Mouse (Mus musculus) gastrocnemius, postnatal 36 days (tissue): ENCODE data around the gene Grik1. TPM values are rescaled to one million over a fixed set of nuclear protein-coding genes. Genes with fewer than 3 reads are reported as not detected.

ENCODE experiments used
- DNase-seq, 2 experiments: peaks; one replicate each; pipeline ENCODE4 v3.0.0; 2022
- intact Hi-C: fragments of 180-260 bp; cut with DNase I; formaldehyde crosslinking; loops from one replicate; pipeline ENCODE4 v1.15.1; 2025
- total RNA-seq, 2 experiments: library from RNA; stranded (reverse); gene quantifications; 2 replicates each; pipeline ENCODE4 v1.2.3; 2021

Grik1 gene
- total RNA-seq, 2 experiments from 2014 or later, result not detected

- no peak for DNase-seq
- intact Hi-C loops, result no loop called here
Measured at GRCm38 (mm10) chr16:87973394-87974075, 316.5 kb downstream of the Grik1 start.

GRCm38 (mm10) chr16:87971911-87972310 is 318.2 kb downstream of the Grik1 start:
- intact Hi-C loops, result no loop called here
- DNase-seq, result no peak

GRCm38 (mm10) chr16:87969936-87970335 is 320.1 kb downstream of the Grik1 start:
- no peak for DNase-seq
- intact Hi-C loops, result no loop called here

- intact Hi-C loops, result no loop called here
- DNase-seq, result no peak
Measured at GRCm38 (mm10) chr16:87961419-87961818, 328.6 kb downstream of the Grik1 start.

- DNase-seq, result no peak
- intact Hi-C loops, result no loop called here
Measured at GRCm38 (mm10) chr16:87957449-87957848, 332.6 kb downstream of the Grik1 start.

GRCm38 (mm10) chr16:87956178-87956577 is 333.9 kb downstream of the Grik1 start:
- no peak for DNase-seq
- intact Hi-C loops, result no loop called here

GRCm38 (mm10) chr16:87954715-87955441 is 335.2 kb downstream of the Grik1 start:
- DNase-seq, result no peak

GRCm38 (mm10) chr16:87953176-87953575 is 336.9 kb downstream of the Grik1 start:
- intact Hi-C loops, result no loop called here

More at GRCm38 (mm10) chr16:87954715-87955441, 335.2 kb downstream of the Grik1 start:
- intact Hi-C loops, result no loop called here

GRCm38 (mm10) chr16:87949881-87950280 is 340.2 kb downstream of the Grik1 start:
- no peak for DNase-seq
- intact Hi-C loops, result no loop called here

More at GRCm38 (mm10) chr16:87953176-87953575, 336.9 kb downstream of the Grik1 start:
- DNase-seq, result no peak

GRCm38 (mm10) chr16:87948122-87948521 is 341.9 kb downstream of the Grik1 start:
- intact Hi-C loops, result no loop called here
- no peak for DNase-seq

GRCm38 (mm10) chr16:87944318-87944717 is 345.7 kb downstream of the Grik1 start:
- DNase-seq, result no peak
- intact Hi-C loops, result no loop called here

- intact Hi-C loops, result no loop called here
Measured at GRCm38 (mm10) chr16:87942103-87942865, 347.8 kb downstream of the Grik1 start.

GRCm38 (mm10) chr16:87934685-87935084 is 355.4 kb downstream of the Grik1 start:
- intact Hi-C loops, result no loop called here
- DNase-seq, result no peak

More at GRCm38 (mm10) chr16:87942103-87942865, 347.8 kb downstream of the Grik1 start:
- DNase-seq, result no peak

GRCm38 (mm10) chr16:87931358-87931757 is 358.7 kb downstream of the Grik1 start:
- DNase-seq, result no peak
- intact Hi-C loops, result no loop called here

- DNase-seq, result no peak
- intact Hi-C loops, result no loop called here
Measured at GRCm38 (mm10) chr16:87930519-87930918, 359.5 kb downstream of the Grik1 start.

GRCm38 (mm10) chr16:87928671-87929070 is 361.4 kb downstream of the Grik1 start:
- DNase-seq, result no peak
- intact Hi-C loops, result no loop called here

GRCm38 (mm10) chr16:87917897-87918296 is 372.2 kb downstream of the Grik1 start:
- DNase-seq, result no peak
- intact Hi-C loops, result no loop called here

GRCm38 (mm10) chr16:87917157-87917546 is 372.9 kb downstream of the Grik1 start:
- DNase-seq, result no peak

GRCm38 (mm10) chr16:87916209-87917156 is 373.6 kb downstream of the Grik1 start:
- no peak for DNase-seq
- intact Hi-C loops, result no loop called here

More at GRCm38 (mm10) chr16:87917157-87917546, 372.9 kb downstream of the Grik1 start:
- intact Hi-C loops, result no loop called here

- no peak for DNase-seq
- intact Hi-C loops, result no loop called here
Measured at GRCm38 (mm10) chr16:87915156-87915555, 374.9 kb downstream of the Grik1 start.
